Mouse (Mus musculus) urinary bladder, adult 2 months (tissue): ENCODE measurements around the gene Phf12. TPM values are rescaled to one million over a fixed set of nuclear protein-coding genes. Genes with fewer than 3 reads are reported as not detected.
A peak's percentile ranks its signal among the peaks of the same experiment; 100 is the strongest.
"Not testable (repeated sequence)": the region's sequence is repeated elsewhere in the genome, so short reads cannot be mapped to it uniquely, and the experiment has no call there.

Source experiments
- DNase-seq: peaks from one replicate; pipeline ENCODE4 v3.0.0; 2022; ENCODE audit warnings: low spot score
- polyA plus RNA-seq: library from polyadenylated mRNA; depleted of rRNA; stranded (reverse); fragments of >200 nt; gene quantifications from 2 replicates; pipeline ENCODE4 v1.2.3, GENCODE M21; 2012

The Phf12 gene
- polyA plus RNA-seq, 1 experiment = 36.4 TPM

DNA sequence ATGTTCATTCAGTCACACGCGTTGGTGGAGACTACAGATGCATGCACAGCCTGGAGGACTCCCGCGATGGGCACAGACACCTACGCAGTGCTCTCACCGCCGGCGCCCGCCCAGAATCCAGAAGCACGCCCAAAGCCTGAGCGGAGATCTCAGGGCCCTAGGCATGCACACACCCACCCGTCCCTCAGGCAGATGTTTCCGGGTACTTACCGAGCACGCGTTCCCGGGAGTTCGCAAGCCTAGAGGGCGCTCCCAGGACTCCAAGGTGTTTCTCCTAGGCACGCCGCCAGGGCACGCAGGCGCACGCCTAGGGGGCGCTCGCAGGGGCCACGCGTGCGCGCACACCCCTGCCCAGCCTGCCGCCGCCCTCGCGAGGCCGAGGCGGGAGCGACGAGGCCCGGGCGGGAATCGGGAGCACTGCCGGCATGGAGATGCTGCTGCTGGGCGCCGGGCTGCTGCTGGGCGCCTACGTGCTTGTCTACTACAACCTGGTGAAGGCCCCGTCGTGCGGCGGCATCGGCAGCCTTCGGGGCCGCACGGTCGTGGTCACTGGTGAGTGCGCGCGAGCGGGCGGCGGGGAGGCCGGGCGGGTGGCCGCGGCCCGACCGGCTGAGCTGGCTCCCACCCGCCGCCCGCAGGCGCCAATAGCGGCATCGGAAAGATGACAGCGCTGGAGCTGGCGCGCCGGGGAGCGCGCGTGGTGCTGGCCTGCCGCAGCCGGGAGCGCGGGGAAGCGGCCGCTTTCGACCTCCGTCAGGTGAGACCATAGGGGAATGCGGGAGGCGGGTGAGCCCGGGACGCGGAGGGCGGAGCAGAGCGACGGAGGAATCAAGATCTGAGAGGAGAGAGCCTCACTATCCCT lies 49.6 kb downstream of the Phf12 start, which contains the start of gene Dhrs13:
Gene Dhrs13, plus strand, starts transcription at position 334 of the 862 bp plus-strand sequence.
- DNase-seq = peak; percentile 91

DNA sequence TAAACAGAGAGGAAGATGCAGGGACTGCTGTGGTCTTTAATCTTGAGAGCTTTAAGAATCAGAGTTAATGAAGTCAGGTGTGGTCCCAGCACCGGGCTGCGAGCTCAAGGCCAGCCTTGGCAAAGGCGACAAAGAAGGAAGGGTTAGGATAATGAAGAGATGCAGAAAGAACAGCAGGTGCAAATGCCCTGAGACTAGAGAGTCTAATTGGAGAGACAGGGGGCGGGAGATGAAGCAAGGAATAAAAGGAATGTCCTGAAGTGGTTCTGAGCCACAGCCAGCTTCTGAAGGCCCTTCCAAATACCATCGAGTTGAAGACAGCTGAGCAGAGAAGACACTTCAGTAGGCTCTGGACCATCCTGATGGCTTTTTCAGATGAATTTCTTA lies 50.2 kb downstream of the Phf12 start:
- no peak for DNase-seq

GRCm38 (mm10) chr11:78033931-78034617 lies 51.5 kb downstream of the Phf12 start:
- DNase-seq = no peak

- DNase-seq = no peak
Observed at GRCm38 (mm10) chr11:78036791-78037190, 54.2 kb downstream of the Phf12 start.

DNA sequence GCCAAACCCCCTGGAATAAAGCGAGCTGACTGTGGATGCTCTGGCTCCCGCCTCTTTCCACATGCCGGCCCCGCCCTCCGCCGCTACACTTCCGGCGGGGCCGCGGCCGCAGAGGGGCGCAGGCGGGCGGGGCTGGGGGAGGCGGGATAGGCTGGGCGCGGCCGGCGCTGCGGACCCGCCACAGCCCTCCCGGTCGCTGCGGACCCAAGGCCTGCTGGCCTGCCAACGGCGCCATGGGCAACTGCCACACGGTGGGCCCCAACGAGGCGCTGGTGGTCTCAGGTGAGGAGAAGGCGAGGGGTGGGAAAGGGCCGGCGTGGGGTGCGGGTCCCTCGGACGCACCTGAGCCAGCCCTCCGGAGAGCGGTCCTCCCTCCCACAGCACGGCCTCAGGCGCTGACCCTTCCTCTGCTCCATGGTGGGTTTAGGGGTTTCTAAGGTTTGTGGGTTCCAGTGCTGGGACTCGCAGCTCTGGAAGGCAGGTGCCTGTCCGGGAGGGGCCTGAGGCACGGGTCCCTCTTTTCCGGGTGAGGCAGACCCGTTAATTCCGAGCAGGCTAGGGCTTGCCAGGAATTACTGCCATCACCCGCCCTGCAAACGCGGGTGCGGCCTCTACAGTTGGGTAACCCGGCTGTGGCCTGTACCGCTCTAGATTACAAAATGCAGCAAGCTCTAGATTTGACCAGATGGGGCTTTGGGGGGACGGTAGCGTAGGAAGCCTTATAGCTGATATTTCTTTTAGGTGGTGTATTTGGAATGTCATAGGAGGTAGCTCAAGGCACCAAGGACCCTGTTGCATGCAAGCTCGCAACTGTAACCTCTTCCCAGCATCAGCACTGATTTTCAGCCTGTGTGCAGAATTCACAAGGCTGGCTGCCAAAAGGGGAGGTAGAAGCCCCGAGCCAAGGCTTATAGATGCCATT lies 55.5 kb downstream of the Phf12 start, which contains the start of gene Flot2:
Gene Flot2, plus strand, starts transcription at position 101 of the 922 bp plus-strand sequence.
- peak; percentile 53 for DNase-seq

- no peak for DNase-seq
Observed at GRCm38 (mm10) chr11:78040878-78041277, 58.3 kb downstream of the Phf12 start.

DNA sequence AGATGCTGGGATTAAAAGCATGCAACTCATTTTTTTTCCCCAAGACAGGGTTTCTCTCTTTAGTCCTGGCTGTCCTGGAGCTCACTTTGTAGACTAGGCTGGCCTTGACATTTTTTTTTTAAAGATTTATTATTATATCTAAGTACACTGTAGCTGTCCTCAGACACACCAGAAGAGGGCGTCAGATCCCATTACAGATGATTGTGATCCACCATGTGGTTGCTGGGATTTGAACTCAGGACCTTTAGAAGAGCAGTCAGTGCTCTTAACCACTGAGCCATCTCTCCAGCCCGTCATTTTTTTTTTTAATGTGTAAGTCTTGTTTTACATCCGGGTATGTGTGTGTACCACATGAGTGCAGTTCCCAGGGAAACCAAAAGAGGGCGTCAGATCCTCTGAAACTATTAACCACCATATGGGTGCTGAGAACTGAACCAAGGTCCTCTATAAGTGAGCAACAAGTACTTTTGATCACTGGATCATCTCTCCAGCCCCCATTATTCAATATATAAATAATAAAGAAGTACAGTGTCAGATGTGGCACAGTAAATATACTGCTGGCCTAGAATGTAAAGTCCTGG lies 59.8 kb downstream of the Phf12 start:
- DNase-seq = not testable (repeated sequence)

- DNase-seq = peak; percentile 38
Observed at GRCm38 (mm10) chr11:78044758-78045251, 62.3 kb downstream of the Phf12 start.

- not testable (repeated sequence) for DNase-seq
Observed at GRCm38 (mm10) chr11:78048637-78049036, 66.1 kb downstream of the Phf12 start.

GRCm38 (mm10) chr11:78053078-78053477 lies 70.5 kb downstream of the Phf12 start:
- DNase-seq = no peak

- DNase-seq = no peak
Observed at GRCm38 (mm10) chr11:78056946-78057345, 74.4 kb downstream of the Phf12 start.

GRCm38 (mm10) chr11:78059833-78060757 lies 77.5 kb downstream of the Phf12 start:
- DNase-seq = no peak

GRCm38 (mm10) chr11:78062563-78062962 lies 80.0 kb downstream of the Phf12 start:
- DNase-seq = no peak

GRCm38 (mm10) chr11:78065906-78066305 lies 83.4 kb downstream of the Phf12 start:
- DNase-seq = no peak

- no peak for DNase-seq
Observed at GRCm38 (mm10) chr11:78066641-78067040, 84.1 kb downstream of the Phf12 start.

GRCm38 (mm10) chr11:78067566-78067965 lies 85.0 kb downstream of the Phf12 start:
- DNase-seq = no peak

GRCm38 (mm10) chr11:78069130-78069529 lies 86.6 kb downstream of the Phf12 start:
- DNase-seq = no peak

GRCm38 (mm10) chr11:78069646-78070045 lies 87.1 kb downstream of the Phf12 start:
- DNase-seq = no peak

GRCm38 (mm10) chr11:78071938-78072337 lies 89.4 kb downstream of the Phf12 start:
- no peak for DNase-seq
